Mouse (Mus musculus) lung, postnatal 14 days (tissue): ENCODE measurements around the gene Nop2.

Experiments used
- DNase-seq: peaks from one replicate; pipeline ENCODE4 v3.0.0; 2021

Nop2 gene

DNA sequence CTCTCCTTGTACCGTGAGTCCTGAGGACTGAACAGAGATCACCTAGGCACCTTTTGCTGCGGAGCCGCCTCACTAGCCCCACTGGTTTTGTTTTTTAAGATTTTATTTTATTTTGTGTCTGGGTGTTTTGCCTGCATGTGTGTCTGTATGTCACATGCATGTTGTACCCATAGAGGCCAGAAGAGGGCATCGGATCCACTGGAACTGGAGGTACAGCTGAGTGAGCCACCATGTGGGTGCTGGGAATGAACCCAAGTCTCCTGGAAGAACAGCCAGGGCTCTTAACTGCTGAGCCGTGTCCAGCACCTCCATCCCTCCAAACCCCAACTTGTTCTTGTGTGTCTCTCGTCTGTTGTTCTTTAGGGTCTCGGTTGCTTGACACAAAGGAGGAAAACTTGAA is 20.8 kb upstream of the Nop2 start:
- peak; percentile 52 for DNase-seq

DNA sequence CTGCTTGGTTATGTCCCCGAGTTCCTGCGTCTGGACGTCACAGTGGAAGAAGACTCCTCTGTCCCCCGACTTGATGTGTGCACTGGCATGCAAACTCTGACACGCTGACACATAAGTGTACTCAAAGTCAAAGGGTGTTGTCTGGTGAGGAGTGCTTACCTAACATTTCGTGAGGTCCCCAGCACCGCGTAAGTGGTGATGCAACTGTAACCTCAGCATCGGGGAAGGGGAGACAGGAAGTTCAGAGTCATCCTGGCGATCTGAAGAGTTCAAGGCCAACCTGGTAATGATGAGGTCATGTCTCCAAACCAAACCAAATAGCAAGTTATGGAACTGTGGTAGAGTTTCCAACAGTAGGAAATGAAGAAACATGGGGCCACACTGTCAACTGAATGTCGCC is 19.2 kb upstream of the Nop2 start:
- no peak for DNase-seq

DNA sequence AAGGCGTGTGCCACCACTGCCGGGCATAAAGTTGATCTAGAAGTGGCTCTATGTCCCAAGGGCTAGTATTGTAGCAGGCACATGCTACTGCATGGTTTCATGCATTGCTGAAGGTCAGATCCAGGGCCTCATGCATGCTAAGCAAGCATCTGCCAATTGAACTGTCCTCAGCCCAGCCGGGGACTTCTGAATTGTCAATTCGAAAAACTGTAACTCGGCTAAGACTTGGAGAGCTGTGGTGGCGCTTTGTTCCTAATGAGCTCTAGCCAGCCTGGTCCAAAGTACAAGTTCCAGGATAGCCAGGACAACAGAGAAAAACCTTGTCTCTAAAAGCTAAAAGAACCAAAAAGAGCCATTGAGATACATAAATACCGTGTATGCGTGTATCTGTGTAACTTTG is 12.3 kb upstream of the Nop2 start:
- DNase-seq, result no peak

DNA sequence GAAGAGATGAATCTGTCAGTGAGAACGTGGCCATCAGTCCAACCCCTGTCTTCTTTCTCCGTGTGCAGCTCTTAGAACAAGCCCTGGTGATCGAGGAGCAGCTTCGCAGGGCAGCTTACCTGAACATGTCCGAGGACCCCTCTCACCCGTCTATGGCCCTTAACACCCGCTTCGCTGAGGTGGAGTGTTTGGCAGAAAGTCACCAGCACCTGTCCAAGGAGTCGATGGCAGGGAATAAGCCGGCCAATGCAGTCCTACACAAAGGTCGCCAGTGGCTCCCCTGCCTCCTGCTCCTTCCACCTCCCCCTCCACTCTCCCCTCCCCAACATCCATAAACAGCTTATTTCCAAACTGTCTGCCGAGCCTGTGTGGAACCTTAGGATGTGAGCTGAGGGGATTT is 3.0 kb upstream of the Nop2 start:
- no peak for DNase-seq

DNA sequence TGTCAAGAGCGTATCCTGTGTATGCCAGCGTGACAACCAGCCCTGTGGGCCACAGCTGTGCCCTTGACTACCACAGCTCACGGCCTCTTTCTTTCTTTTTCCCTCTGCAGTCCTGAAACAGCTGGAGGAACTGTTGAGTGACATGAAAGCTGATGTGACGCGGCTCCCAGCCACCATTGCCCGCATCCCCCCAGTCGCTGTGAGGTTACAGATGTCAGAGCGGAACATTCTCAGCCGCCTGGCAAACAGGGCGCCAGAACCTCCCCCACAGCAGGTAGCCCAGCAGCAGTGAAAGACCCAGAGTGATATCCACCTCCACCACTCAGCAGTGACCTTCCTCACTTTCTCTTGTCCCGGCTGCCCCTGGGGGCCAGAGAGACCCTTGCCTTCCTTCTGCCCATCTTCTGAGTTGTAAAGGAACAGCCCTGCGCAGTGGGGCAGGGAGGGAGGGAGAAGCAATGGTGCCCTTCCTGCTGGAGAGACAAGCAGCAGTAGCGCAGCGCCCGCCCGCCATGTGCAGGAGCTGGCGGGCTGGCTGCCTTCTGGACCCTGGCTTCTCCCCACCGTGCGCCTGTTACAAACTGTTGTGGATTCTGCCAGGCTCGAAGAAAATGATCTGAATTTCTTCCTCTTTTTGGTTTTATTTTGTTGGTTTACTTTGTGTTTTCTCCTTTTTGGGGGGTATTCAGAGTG is 1.9 kb upstream of the Nop2 start:
- DNase-seq, result no peak

DNA sequence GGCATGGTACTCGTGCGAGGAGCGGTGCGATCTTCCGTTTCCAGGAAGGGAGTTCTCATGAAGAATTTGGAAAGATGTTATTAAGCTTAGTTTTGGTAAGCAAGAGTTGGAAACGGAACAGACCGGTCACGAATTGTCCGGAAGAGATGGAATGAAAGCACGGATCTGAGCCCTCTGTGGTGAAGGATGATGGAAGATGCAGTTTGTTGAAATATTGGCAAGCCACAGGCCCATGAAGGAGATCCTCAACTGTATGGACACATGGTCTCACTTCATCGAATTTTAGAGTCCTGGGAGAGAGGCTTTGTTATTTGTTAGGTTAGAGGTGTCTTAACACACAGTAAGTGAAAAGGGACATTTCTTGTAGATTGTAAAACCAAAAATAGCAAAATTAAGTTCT is 761 bp downstream of the Nop2 start:
- DNase-seq, result no peak

DNA sequence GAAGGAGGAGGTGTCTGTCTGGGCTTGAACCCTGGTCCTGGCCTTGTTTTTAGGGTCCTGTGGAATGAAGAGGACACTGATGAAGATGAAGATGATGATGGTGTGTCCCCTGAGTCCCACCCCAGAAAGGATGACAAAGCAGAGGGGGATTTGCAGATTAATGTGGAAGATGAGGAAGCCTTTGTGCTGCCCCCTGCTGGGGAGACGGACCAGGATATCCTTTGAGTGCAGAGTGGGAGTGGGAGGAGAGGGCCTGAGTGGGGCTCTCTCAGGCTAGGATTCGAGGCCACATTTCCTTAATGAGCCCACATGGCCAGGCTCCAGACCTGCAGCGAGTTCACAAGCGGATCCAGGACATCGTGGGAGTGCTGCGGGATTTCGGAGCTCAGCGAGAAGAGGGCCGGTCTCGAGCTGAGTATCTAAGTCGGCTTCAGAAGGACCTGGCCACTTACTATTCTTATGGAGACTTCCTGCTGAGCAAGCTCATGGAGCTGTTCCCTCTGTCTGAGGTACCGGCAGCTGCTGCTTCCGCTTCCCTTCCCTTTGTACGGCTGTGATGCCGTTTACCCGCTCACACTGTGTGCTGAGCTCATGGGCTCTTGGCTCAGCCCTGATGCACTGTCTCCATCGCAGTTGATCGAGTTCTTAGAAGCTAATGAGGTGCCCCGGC is 5.4 kb downstream of the Nop2 start:
- DNase-seq, result no peak

DNA sequence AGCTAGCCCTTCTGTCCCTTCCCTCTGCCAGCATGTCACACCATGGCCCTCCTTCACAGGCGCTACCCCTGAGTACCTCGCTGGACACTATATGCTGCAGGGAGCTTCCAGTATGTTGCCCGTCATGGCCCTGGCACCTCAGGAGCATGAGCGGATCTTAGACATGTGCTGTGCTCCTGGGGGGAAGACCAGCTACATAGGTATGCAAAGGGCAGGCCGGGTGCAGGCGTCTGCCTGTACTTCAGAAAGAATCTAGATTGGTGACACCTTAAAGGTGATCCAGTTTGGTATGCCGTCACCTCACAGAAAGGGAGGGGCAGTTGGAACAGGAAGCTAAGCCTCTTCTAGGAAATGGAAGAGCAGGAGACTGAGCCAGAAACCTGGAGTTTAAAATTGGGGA is 8.0 kb downstream of the Nop2 start:
- DNase-seq, result no peak

DNA sequence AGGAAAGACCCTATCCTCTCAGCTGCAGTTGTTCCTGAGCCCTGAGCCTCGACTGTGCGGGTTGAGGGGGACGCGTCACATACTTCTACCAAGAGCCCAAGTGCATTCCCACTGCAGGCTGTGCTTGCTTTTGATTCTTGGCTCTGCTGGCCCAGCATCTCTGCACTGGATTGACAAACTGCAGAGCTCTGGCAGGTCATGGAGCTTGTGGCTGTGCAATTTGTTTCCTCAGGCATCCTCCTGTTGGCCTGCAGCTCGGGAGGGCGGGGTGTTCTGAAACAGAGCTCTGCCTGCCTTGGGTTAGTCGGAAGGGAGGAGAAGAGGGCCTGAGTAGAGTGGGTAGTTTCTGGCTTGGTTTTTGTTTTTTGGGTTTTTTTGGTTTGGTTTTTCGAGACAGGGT is 10.7 kb downstream of the Nop2 start:
- DNase-seq, result no peak

DNA sequence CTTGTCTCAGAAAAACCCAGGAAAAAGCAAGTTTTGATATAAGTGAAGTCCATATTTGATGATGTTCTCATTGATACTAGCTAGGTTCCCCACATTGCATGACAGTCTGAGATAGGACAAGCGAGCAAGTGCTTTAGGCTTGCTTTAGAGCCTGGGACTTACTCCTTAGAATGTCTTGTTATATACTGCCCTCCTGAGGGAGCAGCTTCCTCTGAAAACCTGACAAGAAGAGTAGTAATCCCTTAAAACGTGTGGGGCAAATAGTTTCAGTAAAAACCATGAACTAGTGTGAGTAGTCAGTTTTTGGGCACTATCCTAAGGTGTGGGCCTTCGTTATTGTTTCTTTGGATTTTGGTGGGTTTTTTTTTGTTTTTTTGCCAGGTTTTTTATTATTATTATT is 11.4 kb downstream of the Nop2 start:
- DNase-seq, result no peak

DNA sequence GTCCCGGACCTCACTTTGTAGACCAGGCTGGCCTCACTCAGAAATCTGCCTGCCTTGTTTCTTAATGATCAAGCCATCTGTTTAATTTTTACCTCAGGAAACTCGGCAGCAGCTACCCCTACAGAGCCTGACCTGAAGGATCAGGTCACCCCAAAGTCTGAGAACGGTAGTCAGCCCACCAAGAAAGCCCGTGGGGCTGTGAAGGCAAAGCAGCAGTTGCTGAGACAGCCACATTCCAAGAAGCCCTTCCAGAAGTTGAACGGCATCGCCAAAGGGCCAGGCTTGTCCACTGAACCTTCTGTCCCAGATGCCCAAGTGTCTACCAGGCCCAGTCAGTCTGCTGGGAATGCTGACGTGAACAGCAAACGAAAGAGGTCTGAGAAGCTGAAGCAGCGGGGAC is 12.2 kb downstream of the Nop2 start:
- no peak for DNase-seq

DNA sequence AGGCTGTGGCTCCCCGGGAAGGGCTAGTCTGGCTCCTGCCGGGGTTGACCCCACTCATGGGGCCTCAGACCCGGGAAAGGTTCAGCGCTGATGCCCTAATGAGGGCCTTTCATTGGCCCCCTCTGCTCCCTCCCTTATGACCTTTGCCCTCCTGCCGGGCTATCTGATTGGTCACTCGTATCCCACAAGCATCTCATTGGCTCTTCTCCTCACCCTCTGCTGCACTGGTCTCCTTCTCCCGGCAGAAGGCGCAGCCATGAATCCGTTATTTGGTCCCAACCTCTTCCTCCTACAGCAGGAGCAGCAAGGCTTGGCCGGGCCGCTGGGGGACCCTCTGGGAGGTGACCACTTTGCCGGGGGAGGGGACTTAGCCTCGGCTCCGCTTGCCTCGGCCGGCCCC is 13.3 kb downstream of the Nop2 start, which contains the start of gene Iffo1:
TSS of gene Iffo1 (plus strand) at position 241 of the 400 bp plus-strand sequence.
- DNase-seq, result peak; percentile 84

DNA sequence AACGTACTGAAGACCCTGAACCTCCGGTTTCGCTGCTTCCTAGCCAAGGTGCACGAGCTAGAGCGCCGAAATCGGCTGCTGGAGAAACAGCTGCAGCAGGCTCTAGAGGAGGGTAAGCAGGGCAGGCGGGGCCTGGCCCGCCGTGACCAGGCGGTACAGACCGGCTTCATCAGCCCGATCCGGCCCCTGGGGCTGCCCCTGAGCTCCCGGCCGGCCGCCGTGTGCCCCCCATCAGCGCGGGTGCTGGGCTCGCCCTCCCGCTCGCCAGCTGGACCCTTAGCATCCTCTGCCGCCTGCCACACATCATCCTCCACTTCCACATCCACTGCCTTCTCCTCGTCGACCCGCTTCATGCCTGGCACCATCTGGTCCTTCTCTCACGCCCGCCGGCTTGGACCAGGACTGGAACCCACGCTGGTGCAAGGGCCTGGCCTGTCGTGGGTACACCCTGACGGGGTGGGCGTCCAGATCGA is 13.8 kb downstream of the Nop2 start:
- DNase-seq, result no peak

DNA sequence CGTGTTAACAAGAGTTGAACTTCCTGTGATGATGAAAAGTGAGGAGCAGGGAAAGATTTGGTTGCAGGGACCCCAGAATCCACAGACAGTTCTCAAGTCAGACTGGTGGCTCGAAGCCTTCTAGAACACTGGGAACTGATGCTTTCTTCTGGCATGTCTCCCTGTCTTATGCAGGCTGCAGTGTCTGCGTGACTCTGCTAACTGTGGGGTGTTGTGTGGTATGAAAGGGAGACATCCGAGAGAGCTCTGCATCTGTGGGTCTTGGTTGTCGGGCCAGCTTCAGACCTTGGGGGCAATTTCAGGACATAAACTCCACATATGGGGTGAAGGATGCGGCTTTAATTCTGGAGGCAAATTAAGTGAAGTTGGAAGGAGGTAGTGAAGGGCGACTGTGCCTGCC is 14.4 kb downstream of the Nop2 start:
- DNase-seq, result no peak

DNA sequence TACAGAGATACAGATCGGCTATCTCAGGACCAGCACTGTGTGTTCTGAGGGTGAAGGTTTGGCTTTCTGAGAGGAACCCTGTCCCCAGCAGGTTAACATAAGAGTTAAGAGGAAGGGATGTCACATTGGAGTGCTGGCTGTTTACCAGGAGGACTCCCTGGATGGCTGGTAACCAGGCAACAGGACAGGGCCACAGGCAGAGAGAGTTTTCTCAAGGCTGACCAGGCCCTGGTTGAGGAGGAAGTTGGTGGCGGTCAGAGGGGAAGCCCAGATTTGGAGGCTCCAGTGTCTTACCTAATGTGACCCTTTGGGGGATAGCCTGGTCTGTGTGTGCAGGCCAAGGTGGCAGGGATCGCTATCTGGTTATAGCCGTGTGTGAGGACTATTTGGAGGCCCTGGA is 15.1 kb downstream of the Nop2 start:
- DNase-seq, result no peak

DNA sequence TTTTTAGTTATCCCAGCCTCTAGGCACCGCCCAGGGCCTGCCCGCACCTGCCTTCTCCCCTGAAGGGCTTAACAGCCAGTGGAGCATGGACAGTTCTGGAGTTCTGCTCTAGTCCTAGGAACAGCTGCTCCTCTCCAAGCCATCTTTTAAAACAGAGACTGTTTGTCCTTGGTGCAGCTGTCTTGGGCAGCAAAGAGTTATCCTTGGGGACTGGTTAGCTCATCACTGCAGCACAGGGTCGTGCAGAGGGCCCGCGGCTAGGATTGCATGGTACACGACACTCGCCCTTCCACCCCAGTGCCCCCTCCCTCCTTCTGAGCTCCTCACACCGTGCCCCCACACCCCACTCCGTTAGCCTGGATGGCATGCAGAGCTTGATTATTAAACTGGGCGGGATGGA is 15.6 kb downstream of the Nop2 start:
- no peak for DNase-seq

DNA sequence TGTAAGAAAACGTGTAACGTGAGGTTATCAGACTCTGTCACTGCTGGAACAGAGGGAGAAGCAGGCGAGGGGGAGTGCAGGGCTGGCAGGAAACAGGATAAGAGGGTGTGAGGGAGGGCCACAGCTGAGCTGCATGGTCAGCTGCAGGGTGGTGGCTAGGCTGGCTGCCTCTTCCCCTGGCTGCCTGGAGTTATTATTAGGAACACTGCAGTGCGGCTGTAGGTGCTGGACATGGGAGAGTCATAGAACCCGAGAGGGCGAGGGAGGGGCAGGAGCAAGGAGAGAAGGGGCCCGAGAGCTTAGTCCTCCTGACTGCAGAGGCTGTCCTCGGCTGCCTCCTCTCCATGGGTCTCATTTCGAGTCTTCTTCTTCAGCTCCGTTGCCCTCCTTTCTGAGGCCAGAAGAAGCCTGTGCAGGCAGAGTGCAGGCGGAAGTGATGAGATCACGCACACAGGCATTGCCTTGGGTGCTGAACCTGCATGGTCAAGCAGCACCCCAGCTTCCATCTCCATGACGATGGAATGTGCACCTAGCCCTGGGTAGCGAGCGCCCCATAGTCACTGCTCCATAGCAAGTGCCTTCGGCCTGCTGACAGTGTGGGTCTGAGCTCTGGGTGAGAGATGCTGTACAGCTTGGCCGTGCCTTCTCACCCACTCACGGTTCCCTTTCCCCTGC is 16.7 kb downstream of the Nop2 start:
- no peak for DNase-seq

DNA sequence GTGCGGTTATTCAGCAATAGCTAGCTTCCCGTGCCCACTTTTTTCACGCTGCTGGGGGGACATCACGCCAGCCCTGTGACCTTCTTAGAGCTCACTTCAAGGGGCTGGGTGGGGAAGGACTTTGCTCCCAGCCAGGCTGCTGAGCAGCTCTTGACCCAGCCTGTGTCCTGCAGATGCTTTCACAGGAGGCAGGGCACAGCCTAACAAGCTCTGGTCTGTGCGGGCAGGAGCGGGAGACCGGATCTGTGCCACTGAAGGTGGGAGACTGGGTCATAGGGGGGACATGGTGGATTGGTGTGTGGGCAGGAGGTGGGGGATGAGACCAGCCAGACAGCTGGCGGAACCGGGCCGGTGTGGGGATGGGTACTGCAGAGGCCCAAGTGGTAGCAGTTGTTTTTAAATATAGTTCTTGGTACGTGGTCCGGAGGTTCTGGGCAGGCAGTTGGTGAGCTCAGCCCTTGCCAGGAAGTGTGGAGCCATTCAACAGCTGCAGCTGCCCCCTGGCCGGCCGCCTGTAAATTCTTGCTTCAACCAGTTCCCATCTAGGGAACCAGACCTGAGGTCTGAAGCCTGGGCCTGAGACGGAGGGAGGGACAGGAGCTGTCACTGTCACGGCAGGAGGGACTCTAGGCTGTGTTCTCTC is 17.3 kb downstream of the Nop2 start:
- DNase-seq, result no peak

DNA sequence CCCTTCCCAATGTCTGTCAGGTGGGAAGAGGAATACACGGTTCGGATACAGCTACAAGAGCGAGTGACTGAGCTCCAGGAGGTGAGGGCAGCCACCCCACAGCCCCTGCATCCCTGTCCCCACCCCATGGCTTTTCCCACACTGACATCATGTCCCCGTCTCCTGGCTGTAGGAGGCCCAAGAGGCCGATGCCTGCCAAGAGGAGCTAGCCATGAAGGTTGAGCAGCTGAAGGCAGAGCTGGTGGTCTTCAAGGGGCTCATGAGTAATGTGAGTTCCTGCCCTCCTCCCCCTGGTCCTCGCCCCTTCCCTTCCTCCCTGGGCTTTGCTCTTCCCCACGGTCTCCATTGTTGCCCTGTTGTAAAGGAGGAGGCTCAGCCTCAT is 17.9 kb downstream of the Nop2 start:
- no peak for DNase-seq

DNA sequence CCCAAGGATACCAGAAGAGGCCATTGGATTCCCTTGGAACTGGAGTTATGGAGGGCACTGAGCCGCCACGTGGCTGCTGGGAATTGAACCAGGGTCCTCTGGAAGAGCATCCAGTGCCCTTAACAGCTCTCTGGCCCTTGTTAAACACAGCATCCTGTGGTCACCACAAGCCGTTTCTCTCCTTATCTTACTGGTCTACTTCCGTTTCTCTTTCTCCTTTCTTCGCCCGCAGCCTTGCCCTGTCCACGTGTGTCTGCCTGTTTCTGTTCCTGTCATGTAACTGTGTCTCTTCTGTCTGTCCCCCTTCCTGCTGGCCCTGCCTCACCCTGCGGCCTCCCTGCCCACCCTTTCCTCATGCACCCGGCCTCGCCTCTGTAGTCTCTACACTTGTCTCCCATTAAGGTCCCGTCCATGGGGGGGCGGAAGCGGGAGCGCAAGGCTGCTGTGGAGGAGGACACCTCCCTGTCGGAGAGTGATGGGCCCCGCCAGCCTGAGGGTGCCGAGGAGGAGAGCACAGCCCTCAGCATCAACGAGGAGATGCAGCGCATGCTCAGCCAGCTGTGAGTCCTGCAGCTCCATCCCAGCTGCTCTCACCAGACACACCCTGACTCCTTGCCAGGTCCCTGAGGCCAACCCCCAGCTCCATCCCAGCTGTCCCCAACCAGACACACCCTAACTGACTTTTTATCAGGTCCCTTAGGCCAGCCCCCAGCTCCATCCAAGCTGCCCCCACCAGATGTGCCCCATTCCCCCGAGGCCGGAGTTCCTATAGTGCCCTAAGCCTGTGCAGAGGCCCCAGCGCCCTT is 20.7 kb downstream of the Nop2 start:
- no peak for DNase-seq

DNA sequence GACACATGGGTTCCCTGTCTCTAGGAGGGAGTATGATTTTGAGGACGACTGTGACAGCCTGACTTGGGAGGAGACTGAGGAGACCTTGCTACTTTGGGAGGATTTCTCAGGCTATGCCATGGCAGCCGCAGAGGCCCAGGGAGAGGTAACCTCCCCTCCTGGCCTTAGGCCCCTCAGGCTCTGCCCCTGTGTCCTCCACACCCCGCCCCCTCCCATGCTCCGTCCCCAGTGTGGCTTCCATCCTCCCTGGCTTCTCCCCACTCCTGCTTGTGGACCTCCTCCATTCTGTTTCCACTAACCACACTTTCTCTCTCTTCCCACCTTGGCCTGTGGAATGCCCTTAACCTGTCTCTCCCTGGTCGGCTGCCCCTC is 21.3 kb downstream of the Nop2 start:
- no peak for DNase-seq

DNA sequence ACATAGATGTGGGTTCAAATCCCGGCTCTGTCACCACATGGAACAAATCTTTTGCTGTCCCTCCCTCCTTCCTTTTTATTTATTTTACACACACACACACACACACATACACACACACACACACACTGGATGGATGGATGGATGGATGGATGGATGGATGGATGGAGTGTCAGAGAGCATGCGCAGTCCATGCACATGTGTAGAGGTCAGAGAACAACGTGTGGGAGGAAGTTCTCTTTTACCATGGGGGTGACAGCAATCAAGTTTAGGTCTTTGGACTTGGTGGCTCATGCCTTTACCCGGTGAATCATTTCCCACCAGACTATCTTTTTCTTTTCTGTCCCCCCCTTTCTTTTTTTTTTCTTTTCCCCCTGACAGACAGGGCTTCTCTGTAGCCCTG is 22.0 kb downstream of the Nop2 start:
- DNase-seq, result no peak

DNA sequence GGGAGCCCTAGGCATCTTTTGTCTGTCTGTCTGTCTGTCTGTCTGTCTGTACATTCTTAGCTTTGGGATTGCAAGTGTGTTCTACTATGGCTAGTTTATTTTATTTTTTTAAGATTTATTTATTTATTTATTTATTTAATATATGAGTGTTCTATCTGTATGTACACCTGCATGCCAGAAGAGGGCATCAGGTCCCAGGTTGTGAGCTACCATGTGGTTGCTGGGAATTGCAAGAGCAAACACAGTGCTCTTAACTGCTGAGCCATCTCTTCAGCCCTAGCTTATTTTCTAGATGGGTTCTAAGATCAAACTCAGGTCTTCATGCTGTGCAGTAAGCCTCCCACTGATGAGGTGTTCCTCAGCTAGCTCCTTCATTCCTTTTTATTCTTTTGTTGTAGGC is 22.8 kb downstream of the Nop2 start:
- DNase-seq, result no peak
